Mouse (Mus musculus) thymus, adult 2 months (tissue): ENCODE measurements around the gene Hdac9.

Experiments
- CTCF ChIP-seq: fragments of 200-500 bp; IDR thresholded peaks from 2 replicates; pipeline ENCODE4 v1.5.1; 2012; ENCODE audit warnings: mild to moderate bottlenecking, control low read depth, low read length, moderate library complexity, borderline replicate concordance; ENCODE audit not compliant: control insufficient read depth, poor library complexity, insufficient read depth; ENCODE audit errors: extremely low read depth
- POLR2A ChIP-seq: fragments of 200-500 bp; IDR thresholded peaks from 2 replicates; pipeline ENCODE4 v1.6.1; 2012; ENCODE audit warnings: mild to moderate bottlenecking, low read length, control low read depth, moderate library complexity; ENCODE audit not compliant: control insufficient read depth, poor library complexity, insufficient read depth; ENCODE audit errors: extremely low read depth

GRCm38 (mm10) chr12:34641705-34642259, 275.1 kb downstream of the Hdac9 start:
- TF ChIP-seq CTCF (no peak), POLR2A (no peak)
